Mouse (Mus musculus): ENCODE data around the gene Mvd.

The Mvd gene

DNA sequence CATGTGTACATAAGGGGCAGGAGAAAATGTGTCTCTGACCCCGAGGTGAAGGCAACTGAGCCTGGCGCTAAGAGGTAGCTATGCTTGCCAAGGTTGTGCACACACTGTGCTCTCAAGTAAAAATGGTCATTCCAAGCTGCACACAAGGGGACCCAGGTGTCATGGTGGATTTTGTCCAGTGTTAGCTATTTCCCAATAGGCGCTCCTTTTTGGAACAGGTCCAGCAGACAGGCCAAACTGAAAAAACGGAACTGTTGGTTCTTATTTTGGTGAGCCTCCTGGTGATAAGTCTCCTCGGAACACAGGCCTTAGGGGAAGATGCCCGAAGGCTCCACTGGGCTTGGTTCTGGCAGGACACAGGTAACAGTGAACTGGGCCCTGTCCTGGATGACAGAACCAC is 11.2 kb upstream of the Mvd start:
- peak; percentile 56 for DNase-seq

DNA sequence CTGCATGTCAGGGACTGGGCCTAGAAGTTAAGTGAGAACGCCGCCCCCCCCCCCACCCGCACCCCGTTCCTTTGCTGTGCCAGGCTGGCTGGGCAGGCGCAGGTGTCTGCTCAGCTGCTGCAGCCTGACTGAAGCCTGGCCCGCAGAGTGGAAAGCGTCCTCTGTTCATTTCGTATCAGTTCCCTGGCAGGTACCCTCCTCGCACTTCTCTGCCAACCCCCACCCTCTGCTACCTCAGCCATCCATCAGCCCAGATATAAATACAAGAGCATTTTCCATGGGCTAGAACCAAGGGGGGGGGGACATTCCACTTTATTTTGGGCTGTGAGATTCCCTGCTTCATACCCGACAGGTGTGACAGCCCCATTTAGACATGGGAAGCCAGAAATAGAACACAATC is 8.9 kb upstream of the Mvd start:
- DNase-seq, result no peak

GRCm38 (mm10) chr8:122451161-122451703 is 8.0 kb upstream of the Mvd start:
- DNase-seq, result no peak

GRCm38 (mm10) chr8:122445203-122445602 is 2.0 kb upstream of the Mvd start:
- DNase-seq, result no peak

- DNase-seq, result peak; percentile 96
These were observed 981 bp upstream of the Mvd start for GRCm38 (mm10) chr8:122444058-122444748.

DNA sequence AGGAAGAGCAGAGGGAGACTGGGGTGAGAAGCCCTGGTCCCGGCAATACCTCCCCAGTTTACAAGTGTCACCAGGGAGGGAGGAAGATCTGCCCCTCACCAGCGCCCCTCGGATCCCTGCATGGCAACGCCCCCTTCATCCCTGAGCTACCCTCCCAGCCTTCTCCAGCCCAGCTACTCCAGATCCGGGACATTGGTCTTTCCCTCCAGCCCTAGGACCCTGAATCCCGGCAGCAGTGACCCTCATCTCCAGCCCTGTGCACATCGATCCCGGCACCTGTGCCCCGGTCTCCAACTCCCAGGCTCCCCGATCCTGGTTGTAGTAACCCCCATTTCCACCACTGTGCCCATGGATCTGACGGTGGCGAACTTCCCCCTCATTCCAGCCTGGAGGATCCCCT is 441 bp downstream of the Mvd start:
- no peak for DNase-seq

GRCm38 (mm10) chr8:122442356-122442755 is 866 bp downstream of the Mvd start:
- no peak for DNase-seq

DNA sequence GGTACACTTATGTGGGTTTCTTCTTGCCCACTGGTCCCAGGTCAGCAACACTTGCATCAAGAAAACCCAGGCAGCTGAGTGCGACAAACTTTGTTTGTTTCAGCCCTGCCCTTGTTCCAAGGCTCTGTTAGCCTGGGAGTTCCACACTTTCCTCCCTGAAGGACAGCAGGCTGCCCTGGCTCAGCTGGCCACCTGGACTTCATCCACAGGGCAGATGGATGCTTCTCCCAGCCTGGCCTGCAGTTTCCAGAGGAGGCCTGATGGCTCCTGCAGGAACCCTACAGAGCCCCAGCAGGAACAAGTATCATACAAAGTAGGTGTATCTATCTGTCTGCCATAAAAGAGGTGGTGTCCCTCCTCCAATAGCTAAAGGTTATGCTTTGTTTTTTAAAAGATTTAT is 1.9 kb downstream of the Mvd start:
- DNase-seq, result no peak

DNA sequence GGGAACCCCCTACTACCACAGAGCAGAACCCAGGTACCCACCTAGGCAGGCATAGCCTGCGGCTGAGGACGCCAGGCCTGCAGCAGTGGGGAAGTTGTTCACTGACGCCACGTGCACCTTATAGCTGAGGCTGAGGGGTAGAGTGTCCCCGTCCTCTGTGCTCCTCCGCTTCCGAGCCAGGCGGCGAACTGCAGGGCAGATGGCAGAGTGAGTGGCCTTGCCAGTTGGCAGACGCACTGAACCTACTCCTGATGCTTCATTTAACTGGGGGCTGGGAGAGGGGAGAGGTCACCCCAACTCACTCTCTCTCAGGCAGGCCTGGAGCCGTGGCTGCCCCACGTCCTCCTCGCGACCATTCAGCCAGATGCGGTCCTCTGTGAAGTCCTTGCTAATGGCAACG is 3.9 kb downstream of the Mvd start:
- DNase-seq, result no peak

DNA sequence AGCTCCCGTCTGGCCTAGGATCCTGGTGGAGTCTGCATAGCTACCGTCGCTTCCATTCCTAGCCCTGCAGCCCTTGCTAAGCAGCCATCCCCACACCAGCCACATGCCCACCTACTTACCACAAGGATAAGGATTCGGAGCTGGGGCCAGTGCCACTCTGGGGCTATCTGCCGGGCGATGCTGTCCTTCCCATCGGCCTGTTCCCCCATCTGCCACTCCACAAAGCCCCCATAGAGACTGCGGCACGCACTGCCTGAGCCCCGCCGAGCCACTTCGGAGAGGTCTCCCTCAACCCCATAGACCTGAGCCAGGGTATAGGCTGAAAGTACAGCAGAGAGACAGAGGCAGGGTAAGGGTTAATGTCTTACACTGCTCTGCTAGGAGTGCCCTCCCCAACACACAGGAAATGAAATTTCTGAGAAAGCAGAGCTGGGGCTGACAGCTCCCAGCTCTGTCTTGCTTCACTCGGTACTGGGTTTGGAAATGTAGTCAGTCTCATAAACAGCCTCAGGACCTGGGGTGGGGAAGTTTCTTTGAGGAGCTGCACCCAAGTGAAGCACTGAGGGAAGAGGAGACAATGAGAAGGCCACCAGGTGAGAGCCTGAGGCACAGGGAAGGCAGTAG is 5.4 kb downstream of the Mvd start:
- peak; percentile 45 for DNase-seq

- DNase-seq, result no peak
These were observed 6.6 kb downstream of the Mvd start for GRCm38 (mm10) chr8:122436586-122437125.

DNA sequence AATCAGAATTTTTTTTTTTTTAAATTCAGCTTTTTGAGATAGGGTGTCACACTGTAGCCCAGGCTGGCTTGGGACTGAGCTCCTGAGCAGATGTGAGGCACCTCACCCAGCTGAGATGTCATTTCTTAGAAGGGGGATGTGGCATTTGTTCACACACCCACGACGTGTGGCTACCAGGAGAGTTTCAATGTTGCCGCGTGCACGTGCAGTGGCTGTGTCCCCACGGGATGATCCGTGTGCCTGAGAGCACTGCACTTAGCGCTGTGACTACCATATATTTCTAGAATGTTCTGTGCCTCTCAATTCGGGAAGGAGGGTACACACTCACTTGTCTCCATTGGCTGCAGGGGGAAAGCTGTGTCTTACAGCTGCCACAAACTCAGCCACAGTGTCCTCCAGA is 7.1 kb downstream of the Mvd start:
- no peak for DNase-seq

GRCm38 (mm10) chr8:122435375-122435774 is 7.8 kb downstream of the Mvd start:
- no peak for DNase-seq

DNA sequence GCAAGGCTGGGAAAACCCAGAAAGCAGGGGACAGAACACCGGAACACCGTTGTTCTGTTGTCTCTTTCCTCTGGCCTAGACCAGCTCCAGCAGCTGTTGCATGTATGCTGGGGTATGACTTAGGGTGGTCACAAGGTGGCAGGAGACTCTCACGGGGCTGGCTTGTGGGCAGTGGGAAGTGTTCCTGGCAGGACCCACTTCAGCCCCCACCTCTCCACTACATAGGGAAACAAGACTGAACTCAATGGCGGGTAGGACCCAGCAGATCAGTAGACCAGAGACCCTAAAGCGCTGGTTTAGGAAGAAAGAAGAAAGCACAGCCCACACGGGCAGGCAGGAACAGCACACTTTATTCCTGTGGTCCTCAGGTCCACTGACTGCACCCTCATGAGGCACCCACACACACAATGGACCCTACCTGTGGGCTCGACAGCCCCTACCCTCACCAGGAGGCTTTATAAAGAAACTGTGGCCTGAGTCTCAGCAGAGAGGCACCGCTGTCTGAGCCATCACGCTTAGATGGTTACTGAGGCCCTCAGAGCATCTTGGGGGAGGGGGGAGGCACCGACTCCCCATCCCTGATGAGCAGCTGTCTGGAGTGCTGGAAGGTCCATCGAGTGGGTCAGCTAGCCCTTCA is 9.8 kb downstream of the Mvd start:
- DNase-seq, result no peak

- peak; percentile 93 for DNase-seq
These were observed 10.6 kb downstream of the Mvd start, which contains the start of gene Cyba for GRCm38 (mm10) chr8:122432443-122433268. Cyba (minus strand) TSS chr8:122432930.

GRCm38 (mm10) chr8:122431694-122432442 is 11.4 kb downstream of the Mvd start:
- no peak for DNase-seq

DNA sequence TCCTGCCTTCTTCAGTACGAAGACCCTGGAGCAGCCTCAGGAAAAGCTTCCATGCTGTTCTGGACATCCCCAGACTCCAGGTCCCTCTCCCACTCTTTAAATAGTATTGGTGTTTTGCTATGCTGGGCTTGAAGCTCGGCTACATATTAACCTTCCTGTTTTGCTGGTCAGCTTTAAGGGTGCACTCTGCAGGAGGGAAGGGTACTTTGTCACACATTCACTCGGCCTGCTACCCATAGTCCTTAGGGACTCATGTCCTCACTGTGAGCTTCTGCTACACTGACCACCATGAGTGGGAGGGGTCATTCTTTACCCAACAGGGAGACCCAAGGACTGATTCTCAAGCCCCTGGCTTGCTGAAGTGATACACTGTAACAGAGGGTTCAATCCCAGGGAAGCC is 12.6 kb downstream of the Mvd start:
- no peak for DNase-seq

DNA sequence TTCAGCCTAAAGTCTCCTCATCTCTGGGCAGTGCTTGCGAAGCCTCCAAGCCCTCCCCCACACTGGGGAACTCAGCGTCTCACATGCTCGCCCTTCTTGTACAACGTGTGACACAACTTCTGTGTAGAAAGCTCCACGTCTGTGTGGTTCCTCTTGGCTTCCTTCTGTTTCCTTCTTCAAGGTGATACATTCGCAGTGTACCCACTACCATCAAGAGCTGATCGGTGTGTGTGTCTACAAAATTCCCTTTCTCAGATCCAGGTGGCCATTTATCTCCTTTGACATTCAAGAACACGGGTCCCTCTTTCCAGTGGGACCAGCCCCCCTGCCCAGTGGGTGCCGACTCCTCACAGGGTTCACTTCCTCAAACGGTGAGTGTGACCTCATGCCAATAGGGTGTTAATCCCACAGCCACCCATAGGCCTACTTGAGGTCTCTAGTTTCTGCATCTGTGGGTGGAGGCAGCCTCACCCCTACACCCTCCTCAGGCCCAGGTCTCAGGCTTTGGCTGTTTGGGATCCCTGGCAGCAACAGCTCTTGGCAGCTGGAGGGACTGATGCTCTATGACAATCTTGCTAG is 13.1 kb downstream of the Mvd start:
- DNase-seq, result peak; percentile 71

GRCm38 (mm10) chr8:122428163-122428562 is 15.1 kb downstream of the Mvd start:
- DNase-seq, result no peak

GRCm38 (mm10) chr8:122427607-122428006 is 15.6 kb downstream of the Mvd start:
- DNase-seq, result no peak

DNA sequence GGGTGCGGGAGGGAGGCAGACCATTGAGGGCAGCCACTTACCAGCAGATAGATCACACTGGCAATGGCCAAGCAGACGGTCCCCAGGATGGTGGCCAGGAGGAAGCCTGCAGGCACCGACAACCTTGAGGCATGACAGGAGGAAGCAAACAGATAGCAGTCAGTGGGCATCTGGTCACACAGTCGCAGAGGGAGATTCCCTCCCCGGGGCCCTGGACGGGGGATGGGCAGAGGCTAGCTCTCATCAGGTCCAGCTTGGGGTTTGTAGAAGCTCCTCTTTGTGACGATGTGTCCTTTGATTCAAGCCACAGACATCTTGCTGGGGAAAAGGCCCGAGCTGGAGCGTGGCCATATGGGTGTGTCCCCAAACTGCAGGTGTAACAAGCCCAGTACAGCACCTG is 17.1 kb downstream of the Mvd start:
- DNase-seq, result no peak

GRCm38 (mm10) chr8:122423659-122424058 is 19.6 kb downstream of the Mvd start:
- peak; percentile 71 for DNase-seq

Data from lung, postnatal 36 days (tissue).